Mouse (Mus musculus) liver, adult 2 months (tissue): ENCODE data around the gene Gpr162.

ENCODE experiments used
- CTCF ChIP-seq: fragments of 200-500 bp; IDR thresholded peaks from 2 replicates; pipeline ENCODE4 v1.5.1; 2011; ENCODE audit warnings: low read depth, low read length, control low read depth
- POLR2A ChIP-seq: fragments of 200-500 bp; IDR thresholded peaks from 2 replicates; pipeline ENCODE4 v1.6.1; 2011; ENCODE audit warnings: low read length, control low read depth; ENCODE audit not compliant: insufficient read depth; ENCODE audit errors: extremely low read depth

DNA sequence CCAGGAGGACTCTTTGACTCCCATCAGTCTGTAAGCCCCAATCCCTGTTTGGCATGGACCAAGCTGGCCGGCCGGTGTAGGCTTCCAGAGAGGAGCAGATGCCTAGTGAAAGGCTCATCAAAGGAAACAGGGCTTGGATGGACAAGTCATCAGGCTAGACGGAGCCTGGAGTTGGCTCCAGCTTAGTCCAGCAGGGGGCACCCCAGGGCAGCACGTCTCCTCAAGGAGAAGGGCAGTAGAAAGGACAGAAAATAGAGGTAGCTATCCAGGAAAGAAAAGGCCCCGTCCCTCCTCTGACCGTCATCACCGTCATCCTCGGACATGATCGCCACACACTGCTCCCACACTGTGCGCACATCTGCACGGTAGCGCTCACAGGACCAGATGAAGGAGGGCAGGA is 4.1 kb downstream of the Gpr162 start:
- TF ChIP-seq POLR2A (no peak), CTCF (peak; percentile 96)
